Mouse (Mus musculus) stomach, embryonic 16.5 days (tissue): ENCODE data around the gene Adamts17. TPM values are rescaled to one million over a fixed set of nuclear protein-coding genes. Genes with fewer than 3 reads are reported as not detected.

Source experiments
- ATAC-seq: fragments of 200-750 bp; cut with Nextera tagmentation; 2 replicates; pipeline ENCODE4 v1.8.0; 2017; ENCODE audit warnings: moderate number of reproducible peaks, moderate TSS enrichment; ENCODE audit not compliant: insufficient read depth, low FRiP score
- H3K27ac ChIP-seq: fragments of 300-500 bp; sonication (generic); 2 replicates; pipeline ENCODE4 v1.5.1; 2014; ENCODE audit warnings: low read length
- H3K27me3 ChIP-seq: fragments of 300-500 bp; sonication (generic); 2 replicates; pipeline ENCODE4 v1.6.1; 2014; ENCODE audit warnings: low read length, control low read depth, mixed read lengths; ENCODE audit not compliant: control insufficient read depth, insufficient read depth
- H3K36me3 ChIP-seq: fragments of 300-500 bp; sonication (generic); 2 replicates; pipeline ENCODE4 v1.6.1; 2014; ENCODE audit warnings: low read length; ENCODE audit not compliant: control insufficient read depth, insufficient read depth
- H3K4me1 ChIP-seq: fragments of 300-500 bp; sonication (generic); 2 replicates; pipeline ENCODE4 v1.6.1; 2014; ENCODE audit warnings: low read length, control low read depth, mixed read lengths; ENCODE audit not compliant: control insufficient read depth, insufficient read depth
- H3K4me2 ChIP-seq: fragments of 300-500 bp; sonication (generic); 2 replicates; pipeline ENCODE4 v1.6.1; 2014; ENCODE audit warnings: low read depth, low read length, mixed read lengths
- H3K4me3 ChIP-seq: fragments of 300-500 bp; sonication (generic); replicated peaks from 2 replicates; pipeline ENCODE4 v1.5.1; 2014; ENCODE audit warnings: mild to moderate bottlenecking, low read length
- H3K9ac ChIP-seq: fragments of 300-500 bp; sonication (generic); 2 replicates; pipeline ENCODE4 v1.6.1; 2014; ENCODE audit warnings: low read length
- H3K9me3 ChIP-seq: fragments of 300-500 bp; sonication (generic); replicated peaks from 2 replicates; pipeline ENCODE4 v1.6.1; 2016; ENCODE audit warnings: low read length, control low read depth; ENCODE audit not compliant: control insufficient read depth
- WGBS: fragments of 180-500 bp; shearing (Covaris S2); extraction: QIAGEN DNeasy Blood & Tissue Kit; methylation state at CpG from one replicate; pipeline ENCODE4 v1.1.7; 2014; 5-methylcytosine and 5-hydroxymethylcytosine counted together
- polyA plus RNA-seq: library from polyadenylated mRNA; unstranded; fragments of >200 nt; fragmentation: Nextera tagmentation; extraction: Ambion mirVana; gene quantifications from 2 replicates; pipeline ENCODE4 v1.2.1, GENCODE M21; 2015

The Adamts17 gene
- polyA plus RNA-seq = 5.3 and 5.9 TPM in 2 replicates

GRCm38 (mm10) chr7:66839463-66840007, at the start of gene Adamts17:
Adamts17 (plus strand) TSS chr7:66839735.
- H3K9me3 ChIP-seq = no peaks in the 10 kb centered on the region
- peak; percentile 94 for ATAC-seq
- peak within 1 kb of the TSS; percentile 58; the same call in 1 of the 2 replicates for H3K27ac ChIP-seq
- peaks cover 23% of the 10 kb centered on the region for H3K4me1 ChIP-seq
- WGBS = 0% methylated on average over 30 of the region's 30 CpGs
- no peaks in the 10 kb centered on the region for H3K36me3 ChIP-seq
- no peaks in the 10 kb centered on the region for H3K27me3 ChIP-seq
- peak within 1 kb of the TSS; percentile 72 for H3K4me3 ChIP-seq
- H3K9ac ChIP-seq = peak within 1 kb of the TSS; percentile 78
- H3K4me2 ChIP-seq = peak within 1 kb of the TSS; percentile 100

- WGBS = 35% methylated on average over 8 of the region's 8 CpGs
- Histone ChIP-seq H3K9me3 (no peaks in the 10 kb centered on the region), H3K4me1 (peaks cover 11% of the 10 kb centered on the region), H3K27me3 (no peaks in the 10 kb centered on the region), H3K4me3 (no peak overlapping the region), H3K36me3 (0 out of 2 replicates have a peak, but pooled peaks cover 3% of the 10 kb centered on the region), H3K4me2 (no peak overlapping the region), H3K27ac (peak overlapping the region; percentile 87), H3K9ac (no peak overlapping the region)
- peak; percentile 94 for ATAC-seq
These were observed 49.4 kb upstream of the Adamts17 start for GRCm38 (mm10) chr7:66789860-66790748.

GRCm38 (mm10) chr7:66791022-66791421, 48.5 kb upstream of the Adamts17 start:
- 86% methylated on average over 3 of the region's 3 CpGs for WGBS
- Histone ChIP-seq H3K27ac (peak overlapping the region; percentile 87), H3K4me2 (no peak overlapping the region), H3K36me3 (0 out of 2 replicates have a peak, but pooled peaks cover 3% of the 10 kb centered on the region), H3K4me3 (no peak overlapping the region), H3K4me1 (peaks cover 10% of the 10 kb centered on the region), H3K27me3 (no peaks in the 10 kb centered on the region), H3K9me3 (no peaks in the 10 kb centered on the region), H3K9ac (no peak overlapping the region)
- no peak for ATAC-seq

DNA sequence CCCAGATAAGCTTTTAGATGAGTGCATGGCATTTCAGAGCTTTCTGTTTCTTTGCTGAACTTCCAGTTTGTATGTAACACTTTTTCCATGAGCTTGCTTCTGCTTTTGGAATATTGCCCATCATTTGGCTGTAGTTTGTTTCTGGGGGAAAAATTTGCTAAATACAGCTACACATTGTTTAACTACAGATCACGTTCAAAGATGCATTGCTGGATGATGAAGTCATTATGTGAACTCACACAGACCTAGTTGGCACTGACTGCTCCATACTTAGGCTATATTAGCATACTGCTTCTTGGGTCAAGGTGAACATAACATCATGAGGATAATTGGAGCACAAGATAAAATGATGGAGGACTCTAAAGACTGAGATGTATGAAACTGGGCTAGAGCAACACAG, 42.6 kb upstream of the Adamts17 start:
- no peak overlapping the region for H3K4me2 ChIP-seq
- H3K9ac ChIP-seq = no peak overlapping the region
- peaks cover 5% of the 10 kb centered on the region; the same call in 1 of the 2 replicates for H3K4me1 ChIP-seq
- H3K27ac ChIP-seq = peak overlapping the region; percentile 46; the same call in 1 of the 2 replicates
- H3K4me3 ChIP-seq = no peak overlapping the region
- no peaks in the 10 kb centered on the region for H3K9me3 ChIP-seq
- 0 out of 2 replicates have a peak, but pooled peaks cover 3% of the 10 kb centered on the region for H3K36me3 ChIP-seq
- WGBS = 13% methylated on average over 1 of the region's 1 CpGs
- H3K27me3 ChIP-seq = no peaks in the 10 kb centered on the region
- no peak for ATAC-seq

- H3K4me2 ChIP-seq = no peak overlapping the region
- H3K36me3 ChIP-seq = 0 out of 2 replicates have a peak, but pooled peaks cover 3% of the 10 kb centered on the region
- no peak for ATAC-seq
- no peak overlapping the region for H3K27ac ChIP-seq
- H3K4me3 ChIP-seq = no peak overlapping the region
- peaks cover 5% of the 10 kb centered on the region; the same call in 1 of the 2 replicates for H3K4me1 ChIP-seq
- H3K9ac ChIP-seq = no peak overlapping the region
- no peaks in the 10 kb centered on the region for H3K9me3 ChIP-seq
- no peaks in the 10 kb centered on the region for H3K27me3 ChIP-seq
- WGBS = 84% methylated on average over 1 of the region's 1 CpGs
These were observed 42.2 kb upstream of the Adamts17 start for GRCm38 (mm10) chr7:66797345-66797744.

- Histone ChIP-seq H3K4me2 (no peak overlapping the region), H3K9ac (no peak overlapping the region), H3K9me3 (no peaks in the 10 kb centered on the region), H3K27ac (0 out of 2 replicates have a peak overlapping the region, but pooled peaks have one; percentile 2), H3K4me3 (no peak overlapping the region), H3K4me1 (peaks cover 5% of the 10 kb centered on the region; the same call in 1 of the 2 replicates), H3K36me3 (0 out of 2 replicates have a peak, but pooled peaks cover 3% of the 10 kb centered on the region), H3K27me3 (no peaks in the 10 kb centered on the region)
- WGBS = 42% methylated on average over 5 of the region's 5 CpGs
- ATAC-seq = no peak
These were observed 40.7 kb upstream of the Adamts17 start for GRCm38 (mm10) chr7:66798826-66799225.

DNA sequence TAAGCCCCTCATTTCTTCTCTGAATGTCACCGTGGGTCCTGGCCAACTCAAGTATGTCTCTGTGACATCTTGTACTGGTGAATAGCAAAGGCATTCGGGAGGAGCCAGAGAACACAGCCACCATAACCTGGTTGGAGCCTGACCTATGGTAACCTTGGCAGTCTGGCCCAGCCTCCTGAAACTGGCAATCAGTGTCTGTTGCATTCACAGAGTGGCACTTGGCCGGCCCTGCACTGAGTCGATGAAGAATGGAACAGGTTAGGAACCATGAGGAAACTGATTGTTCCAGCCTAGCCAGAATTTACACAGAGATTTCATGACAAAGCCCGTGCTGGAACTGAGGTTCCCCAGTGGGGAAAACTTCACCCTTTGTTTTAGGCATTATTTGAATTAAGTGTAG, 38.8 kb upstream of the Adamts17 start:
- 0 out of 2 replicates have a peak overlapping the region, but pooled peaks have one; percentile 39 for H3K27ac ChIP-seq
- H3K27me3 ChIP-seq = no peaks in the 10 kb centered on the region
- no peak overlapping the region for H3K4me2 ChIP-seq
- WGBS = 52% methylated on average over 5 of the region's 5 CpGs
- no peak overlapping the region for H3K9ac ChIP-seq
- H3K36me3 ChIP-seq = no peaks in the 10 kb centered on the region
- no peak for ATAC-seq
- H3K4me3 ChIP-seq = no peak overlapping the region
- no peaks in the 10 kb centered on the region for H3K9me3 ChIP-seq
- peaks cover 5% of the 10 kb centered on the region; the same call in 1 of the 2 replicates for H3K4me1 ChIP-seq

DNA sequence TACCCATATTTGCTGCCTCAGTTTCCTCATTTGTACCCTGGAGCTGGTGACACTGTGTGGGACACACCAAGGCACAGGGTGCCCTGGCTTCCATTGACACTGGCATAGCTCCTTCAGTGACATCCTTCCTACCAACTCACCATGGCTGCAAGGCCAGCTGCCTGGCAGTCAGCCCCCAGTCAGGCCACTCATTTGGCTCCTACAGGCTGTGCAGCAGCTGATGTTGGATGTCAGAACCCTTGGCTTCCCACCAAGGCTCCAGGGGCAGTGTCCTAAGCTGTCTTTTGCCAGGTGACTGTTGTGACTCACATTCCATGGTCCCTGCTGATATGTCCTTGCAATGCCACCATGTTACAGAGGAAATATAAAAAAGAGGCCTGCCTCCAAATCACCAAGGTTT, 37.8 kb upstream of the Adamts17 start:
- Histone ChIP-seq H3K36me3 (no peaks in the 10 kb centered on the region), H3K4me2 (no peak overlapping the region), H3K9me3 (no peaks in the 10 kb centered on the region), H3K27me3 (no peaks in the 10 kb centered on the region), H3K4me1 (peaks cover 2% of the 10 kb centered on the region; the same call in 1 of the 2 replicates), H3K4me3 (no peak overlapping the region), H3K9ac (no peak overlapping the region), H3K27ac (no peak overlapping the region)
- no peak for ATAC-seq

DNA sequence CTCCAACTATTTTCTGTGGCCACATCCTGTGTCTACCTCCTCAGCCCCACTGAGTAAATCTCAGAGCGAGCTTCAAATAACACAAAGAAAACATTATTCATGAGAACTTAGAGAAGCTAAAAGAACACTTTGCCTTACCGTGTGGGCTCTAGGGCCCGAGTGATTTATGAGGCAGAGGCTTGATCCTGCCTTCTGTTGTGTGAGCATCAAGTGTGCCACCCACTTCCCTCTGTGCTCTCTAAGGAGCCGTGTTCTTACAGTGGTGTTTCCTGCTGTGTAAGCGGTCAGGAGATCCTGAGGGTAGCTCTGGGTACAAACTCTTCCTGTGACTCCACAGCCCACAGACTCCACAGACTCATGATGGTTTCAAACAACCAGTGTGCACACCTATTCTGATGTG, 35.7 kb upstream of the Adamts17 start:
- Histone ChIP-seq H3K4me3 (no peak overlapping the region), H3K4me2 (no peak overlapping the region), H3K27me3 (no peaks in the 10 kb centered on the region), H3K9me3 (no peaks in the 10 kb centered on the region), H3K9ac (no peak overlapping the region), H3K36me3 (no peaks in the 10 kb centered on the region), H3K27ac (no peak overlapping the region), H3K4me1 (no peaks in the 10 kb centered on the region; the same call in 1 of the 2 replicates)
- 29% methylated on average over 5 of the region's 5 CpGs for WGBS
- no peak for ATAC-seq
